Mouse (Mus musculus) forebrain, embryonic 16.5 days (tissue): ENCODE data around the gene Gpr137. TPM values are rescaled to one million over a fixed set of nuclear protein-coding genes. Genes with fewer than 3 reads are reported as not detected.

Experiments used
- ATAC-seq: fragments of 200-750 bp; cut with Nextera tagmentation; 2 replicates; pipeline ENCODE4 v1.8.0; 2017; ENCODE audit warnings: mild to moderate bottlenecking, moderate library complexity
- H3K27ac ChIP-seq: fragments of 300-500 bp; sonication (generic); 2 replicates; pipeline ENCODE4 v1.5.1; 2014; ENCODE audit warnings: low read length, control low read depth
- H3K27me3 ChIP-seq: fragments of 300-500 bp; sonication (generic); replicated peaks from 2 replicates; pipeline ENCODE4 v1.6.1; 2014; ENCODE audit warnings: low read length; ENCODE audit not compliant: control insufficient read depth, insufficient read depth
- H3K36me3 ChIP-seq: fragments of 300-500 bp; sonication (generic); 2 replicates; pipeline ENCODE4 v1.6.1; 2014; ENCODE audit not compliant: control insufficient read depth, insufficient read depth
- H3K4me1 ChIP-seq: fragments of 300-500 bp; sonication (generic); replicated peaks from 2 replicates; pipeline ENCODE4 v1.6.1; 2014; ENCODE audit warnings: low read length; ENCODE audit not compliant: control insufficient read depth, insufficient read depth
- H3K4me2 ChIP-seq: fragments of 300-500 bp; sonication (generic); 2 replicates; pipeline ENCODE4 v1.6.1; 2014; ENCODE audit warnings: mild to moderate bottlenecking, low read length, control low read depth
- H3K4me3 ChIP-seq: fragments of 300-500 bp; sonication (generic); replicated peaks from 2 replicates; pipeline ENCODE4 v1.5.1; 2014; ENCODE audit warnings: mild to moderate bottlenecking, low read length, control low read depth
- H3K9ac ChIP-seq: fragments of 300-500 bp; sonication (generic); replicated peaks from 2 replicates; pipeline ENCODE4 v1.6.1; 2014; ENCODE audit warnings: low read depth, low read length, control low read depth
- H3K9me3 ChIP-seq: fragments of 300-500 bp; sonication (generic); 2 replicates; pipeline ENCODE4 v1.6.1; 2016; ENCODE audit warnings: low read length; ENCODE audit not compliant: control insufficient read depth
- WGBS: fragments of 180-500 bp; shearing (Covaris S2); extraction: QIAGEN DNeasy Blood & Tissue Kit; methylation state at CpG from one replicate; pipeline ENCODE4 v1.1.7; 2014; 5-methylcytosine and 5-hydroxymethylcytosine counted together
- polyA plus RNA-seq: library from polyadenylated mRNA; unstranded; fragments of >200 nt; fragmentation: Nextera tagmentation; extraction: Ambion mirVana; gene quantifications from 2 replicates; pipeline ENCODE4 v1.2.1, GENCODE M21; 2015

The Gpr137 gene
- polyA plus RNA-seq, 1 experiment from 2014 or later = 52.5 TPM

DNA sequence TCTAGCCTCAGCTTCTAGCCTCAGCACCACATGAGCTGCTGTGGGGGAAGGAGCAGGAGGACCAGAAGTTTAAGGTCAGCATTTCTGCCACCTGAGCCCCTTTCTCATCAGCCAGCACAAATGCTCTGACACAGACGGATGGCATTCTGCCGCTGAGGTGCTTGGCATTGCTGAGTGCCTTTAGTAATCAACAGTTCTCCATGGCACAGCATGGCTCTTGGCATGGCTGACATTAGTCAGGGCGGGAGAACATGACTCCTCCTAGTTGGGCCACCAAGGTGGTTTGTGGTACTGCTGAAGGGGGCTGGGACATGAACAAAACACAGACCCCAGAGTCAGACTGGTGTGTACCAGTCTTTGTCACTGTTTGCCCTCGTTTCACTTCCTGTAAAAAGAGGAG lies 5.9 kb upstream of the Gpr137 start:
- no peak overlapping the region for H3K27ac ChIP-seq
- H3K27me3 ChIP-seq = no peaks in the 10 kb centered on the region
- H3K4me3 ChIP-seq = no peak overlapping the region
- peaks cover 17% of the 10 kb centered on the region for H3K4me1 ChIP-seq
- 70% methylated on average over 4 of the region's 4 CpGs for WGBS
- peaks cover 2% of the 10 kb centered on the region; the same call in 1 of the 2 replicates for H3K36me3 ChIP-seq
- no peak for ATAC-seq
- H3K9ac ChIP-seq = no peak overlapping the region
- H3K4me2 ChIP-seq = no peak overlapping the region
- no peaks in the 10 kb centered on the region for H3K9me3 ChIP-seq

DNA sequence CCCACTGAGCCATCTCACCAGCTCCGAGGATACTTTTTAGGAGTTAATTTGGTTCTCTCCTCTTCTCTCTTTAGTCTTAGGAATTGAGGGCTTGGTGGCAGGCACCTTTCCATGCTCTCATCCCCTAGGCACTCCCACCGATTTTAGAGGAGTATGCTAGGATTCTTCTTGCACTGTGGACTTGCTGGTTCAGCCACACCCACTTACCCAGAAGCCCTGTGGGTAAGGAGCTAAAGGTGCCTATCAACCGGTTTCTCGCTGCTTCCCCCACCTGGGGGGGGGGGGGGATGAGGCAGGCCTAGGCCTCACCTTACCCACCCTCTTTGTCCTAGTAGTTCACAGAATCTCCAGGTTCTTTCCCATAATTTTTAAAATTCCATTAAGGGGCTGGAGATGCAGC lies 5.5 kb upstream of the Gpr137 start:
- 50% methylated on average over 4 of the region's 4 CpGs for WGBS

GRCm38 (mm10) chr19:6943709-6944108 lies 1.4 kb upstream of the Gpr137 start:
- no peak for ATAC-seq
- 96% methylated on average over 6 of the region's 6 CpGs for WGBS
- H3K36me3 ChIP-seq = peaks cover 2% of the 10 kb centered on the region; the same call in 1 of the 2 replicates
- H3K9me3 ChIP-seq = no peaks in the 10 kb centered on the region
- peaks cover 31% of the 10 kb centered on the region for H3K4me1 ChIP-seq
- no peaks in the 10 kb centered on the region for H3K27me3 ChIP-seq
- H3K4me3 ChIP-seq = no peak overlapping the region
- H3K9ac ChIP-seq = no peak overlapping the region
- no peak overlapping the region for H3K27ac ChIP-seq
- H3K4me2 ChIP-seq = no peak overlapping the region

More for the DNA sequence above, 5.5 kb upstream of the Gpr137 start:
- no peak overlapping the region for H3K27ac ChIP-seq
- no peaks in the 10 kb centered on the region for H3K9me3 ChIP-seq
- no peak overlapping the region for H3K4me2 ChIP-seq
- no peak overlapping the region for H3K9ac ChIP-seq
- peaks cover 2% of the 10 kb centered on the region; the same call in 1 of the 2 replicates for H3K36me3 ChIP-seq
- no peak overlapping the region for H3K4me3 ChIP-seq
- peaks cover 17% of the 10 kb centered on the region for H3K4me1 ChIP-seq
- no peaks in the 10 kb centered on the region for H3K27me3 ChIP-seq
- no peak for ATAC-seq

DNA sequence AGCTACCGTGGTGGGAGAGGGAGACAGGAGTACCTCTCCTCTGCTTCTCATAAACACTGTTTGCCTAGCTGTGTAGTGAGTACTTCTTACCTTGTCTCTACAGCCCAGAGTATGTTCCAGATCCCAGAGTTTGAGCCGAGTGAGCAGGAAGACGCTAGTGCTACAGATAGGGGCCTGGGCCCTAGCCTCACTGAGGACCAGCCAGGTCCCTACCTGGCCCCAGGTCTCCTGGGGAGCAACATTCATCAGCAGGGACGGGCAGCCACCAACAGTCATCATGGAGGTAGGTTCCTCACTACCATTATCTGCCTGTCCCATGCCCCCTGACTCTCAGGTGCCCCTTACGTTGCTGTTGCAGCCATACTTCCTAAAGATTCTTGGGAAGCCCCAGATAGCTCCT lies 484 bp upstream of the Gpr137 start:
- peak overlapping the region; percentile 97 for H3K27ac ChIP-seq
- peak overlapping the region; percentile 88 for H3K4me2 ChIP-seq
- H3K4me1 ChIP-seq = peaks cover 34% of the 10 kb centered on the region
- peak overlapping the region; percentile 99 for H3K9ac ChIP-seq
- H3K27me3 ChIP-seq = no peaks in the 10 kb centered on the region
- no peaks in the 10 kb centered on the region for H3K9me3 ChIP-seq
- no peak for ATAC-seq
- H3K4me3 ChIP-seq = peak overlapping the region; percentile 98
- H3K36me3 ChIP-seq = peaks cover 2% of the 10 kb centered on the region; the same call in 1 of the 2 replicates
- 23% methylated on average over 5 of the region's 5 CpGs for WGBS

GRCm38 (mm10) chr19:6941372-6942248 lies 670 bp downstream of the Gpr137 start, which contains the start of gene Bad:
Bad (plus strand) TSS chr19:6941861.
- WGBS = under 1% methylated on average over 83 of the region's 83 CpGs
- ATAC-seq = peak; percentile 84
- Histone ChIP-seq H3K4me1 (peaks cover 34% of the 10 kb centered on the region), H3K4me2 (peak within 1 kb of the TSS; percentile 99), H3K27me3 (no peaks in the 10 kb centered on the region), H3K4me3 (peak within 1 kb of the TSS; percentile 98), H3K36me3 (peaks cover 2% of the 10 kb centered on the region; the same call in 1 of the 2 replicates), H3K27ac (peak within 1 kb of the TSS; percentile 97), H3K9me3 (no peaks in the 10 kb centered on the region), H3K9ac (peak within 1 kb of the TSS; percentile 99)

- Histone ChIP-seq H3K4me1 (peaks cover 34% of the 10 kb centered on the region), H3K4me2 (peak overlapping the region; percentile 99), H3K36me3 (no peaks in the 10 kb centered on the region), H3K9ac (peak overlapping the region; percentile 99), H3K27ac (no peak overlapping the region; the same call in 1 of the 2 replicates), H3K9me3 (no peaks in the 10 kb centered on the region), H3K27me3 (peaks cover 7% of the 10 kb centered on the region), H3K4me3 (peak overlapping the region; percentile 98)
- peak; percentile 2; the same call in 1 of the 2 replicates for ATAC-seq
- WGBS = 18% methylated on average over 29 of the region's 29 CpGs
Observed at GRCm38 (mm10) chr19:6940396-6941351, 1.6 kb downstream of the Gpr137 start.

DNA sequence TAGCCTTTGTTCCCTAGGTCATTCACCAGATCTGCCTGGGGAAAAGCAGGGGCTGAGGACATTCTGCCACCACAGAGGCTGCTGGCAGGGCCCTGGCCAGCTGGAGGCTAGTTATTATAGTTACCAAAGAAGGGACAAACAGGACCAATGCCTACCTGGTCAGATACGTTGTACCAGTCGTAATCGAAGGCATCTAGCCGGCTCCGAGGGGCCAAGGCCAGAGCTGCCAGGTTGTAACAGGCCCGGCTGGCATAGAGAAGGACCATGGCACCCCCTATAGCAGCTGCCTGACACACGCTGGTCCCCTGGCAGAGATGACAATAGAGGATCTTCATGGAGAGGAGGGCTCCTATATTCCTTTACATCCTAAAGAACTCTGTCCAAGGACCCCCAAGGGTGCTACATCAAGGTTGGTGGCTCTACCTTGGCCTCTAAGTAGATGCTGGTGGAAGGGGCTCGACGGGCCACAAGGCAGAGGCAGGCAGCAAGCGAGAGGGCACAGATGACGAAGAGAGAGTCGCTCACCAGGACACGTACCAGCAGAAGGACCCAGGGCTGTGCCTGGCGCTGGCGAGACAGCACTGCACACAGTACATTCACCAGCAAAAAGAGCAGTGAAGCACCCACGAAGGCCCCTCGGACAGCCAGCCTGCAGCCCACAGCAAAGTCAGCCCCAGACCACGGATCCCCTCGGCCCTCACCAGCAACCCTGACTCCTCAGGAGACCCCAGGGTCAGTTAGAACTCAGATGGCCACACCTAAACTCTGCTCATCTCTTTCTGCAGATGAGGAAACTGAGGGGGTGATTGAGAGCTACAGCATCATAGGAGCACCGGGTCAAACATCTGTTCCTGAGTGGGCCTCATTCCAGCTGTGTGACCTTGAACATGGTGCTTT lies 2.9 kb downstream of the Gpr137 start:
- Histone ChIP-seq H3K36me3 (no peaks in the 10 kb centered on the region), H3K4me3 (no peak overlapping the region), H3K9me3 (no peaks in the 10 kb centered on the region), H3K9ac (no peak overlapping the region), H3K4me2 (peak overlapping the region; percentile 99), H3K27me3 (peaks cover 19% of the 10 kb centered on the region), H3K4me1 (peaks cover 34% of the 10 kb centered on the region), H3K27ac (no peak overlapping the region)
- WGBS = 87% methylated on average over 20 of the region's 20 CpGs
- ATAC-seq = no peak

GRCm38 (mm10) chr19:6937541-6938465 lies 4.5 kb downstream of the Gpr137 start:
- WGBS = 74% methylated on average over 16 of the region's 16 CpGs
- peaks cover 42% of the 10 kb centered on the region for H3K4me1 ChIP-seq
- H3K9me3 ChIP-seq = no peaks in the 10 kb centered on the region
- no peak overlapping the region for H3K4me3 ChIP-seq
- no peak for ATAC-seq
- H3K27me3 ChIP-seq = peaks cover 34% of the 10 kb centered on the region
- H3K36me3 ChIP-seq = no peaks in the 10 kb centered on the region
- no peak overlapping the region for H3K27ac ChIP-seq
- H3K9ac ChIP-seq = no peak overlapping the region
- no peak overlapping the region for H3K4me2 ChIP-seq
